15 mouse cellular contexts compared by ENCODE assay signal in genomic region chr12:27311316-27311832, GRCm38 (mm10). TPM values are rescaled to one million over a fixed set of nuclear protein-coding genes. Genes with fewer than 3 reads are reported as not detected.
DNase-seq lines count a peak whose midpoint lies in the region; ATAC-seq and TF ChIP-seq lines count a peak whose summit lies in the region.
"Had no signal": no experiment of that assay in that cellular context is flagged by ENCODE, and none has a peak within 500 bp of the region (broad histone marks: within the 10 kb centered on the region; RNA-seq: fewer than 3 reads in every experiment).

No protein-coding gene starts in this region.

- H3K9me3 ChIP-seq in heart, embryonic 12.5 days (replicated peaks): no peaks in the 10 kb centered on the region
- no peaks in the 10 kb centered on the region for H3K9me3 ChIP-seq in lung, embryonic 15.5 days
- H3K9me3 ChIP-seq in limb, embryonic 10.5 days (replicated peaks): no peaks in the 10 kb centered on the region
- H3K9me3 ChIP-seq: neural tube, embryonic 13.5 days had no signal

- H3K4me3 ChIP-seq in heart, embryonic 12.5 days: no peak overlapping the region
- H3K4me3 ChIP-seq in lung, embryonic 15.5 days: no peak overlapping the region
- no peak overlapping the region for H3K4me3 ChIP-seq in limb, embryonic 10.5 days
- H3K4me3 ChIP-seq: neural tube, embryonic 13.5 days had no signal

- no peaks in the 10 kb centered on the region for H3K36me3 ChIP-seq in heart, embryonic 12.5 days
- H3K36me3 ChIP-seq in lung, embryonic 15.5 days: no peaks in the 10 kb centered on the region
- H3K36me3 ChIP-seq in limb, embryonic 10.5 days: no peaks in the 10 kb centered on the region
- H3K36me3 ChIP-seq: neural tube, embryonic 13.5 days had no signal

- H3K27me3 ChIP-seq in heart, embryonic 12.5 days (replicated peaks): peaks cover 16% of the 10 kb centered on the region
- H3K27me3 ChIP-seq in lung, embryonic 15.5 days: no peaks in the 10 kb centered on the region
- H3K27me3 ChIP-seq in limb, embryonic 10.5 days (ENCODE audit: low read depth, poor library complexity, severe bottlenecking): no peaks in the 10 kb centered on the region
- H3K27me3 ChIP-seq: neural tube, embryonic 13.5 days had no signal

- peak overlapping the region; percentile 49; the same call in 1 of the 2 replicates for H3K4me2 ChIP-seq in heart, embryonic 12.5 days
- peak overlapping the region; percentile 9; the same call in 1 of the 2 replicates for H3K4me2 ChIP-seq in lung, embryonic 15.5 days
- H3K4me2 ChIP-seq: liver, embryonic 11.5 days; neural tube, embryonic 13.5 days had no signal

- peaks cover 27% of the 10 kb centered on the region for H3K4me1 ChIP-seq in heart, embryonic 12.5 days (replicated peaks)
- peaks cover 24% of the 10 kb centered on the region for H3K4me1 ChIP-seq in lung, embryonic 15.5 days
- H3K4me1 ChIP-seq in limb, embryonic 10.5 days: peaks cover 37% of the 10 kb centered on the region

- no peak for DNase-seq in heart, adult 18-20 months
- no peak for DNase-seq in lung, postnatal 14 days
- DNase-seq in brain, embryonic 14.5 days (ENCODE audit: low read depth): peak; percentile 31
- no peak for DNase-seq in limb, embryonic 10.5 days (ENCODE audit: low spot score)
- no peak for DNase-seq in Muller cell, postnatal 12 days (ENCODE audit: inconsistent ontology term)
- no peak for DNase-seq in natural killer cell, adult 2 months (ENCODE audit: low spot score in 2 of 2)
- DNase-seq: adrenal gland, adult 2 months; cerebellum, adult 2 months; gastrocnemius, postnatal 14 days; right cerebral cortex, postnatal 4 days; thymus, adult 2 months had no signal

- TF ChIP-seq POLR2A in brain, embryonic 14.5 days (IDR thresholded peaks at IDR 0.05; ENCODE audit: borderline replicate concordance, extremely low read depth, insufficient read depth, insufficient read length, poor library complexity, severe bottlenecking): no peak

- no peak overlapping the region; the same call in 1 of the 2 replicates for H3K27ac ChIP-seq in heart, embryonic 12.5 days (ENCODE audit: poor library complexity, severe bottlenecking)
- no peak overlapping the region for H3K27ac ChIP-seq in lung, embryonic 15.5 days
- H3K27ac ChIP-seq in limb, embryonic 10.5 days: peak overlapping the region; percentile 78
- H3K27ac ChIP-seq: neural tube, embryonic 13.5 days had no signal

- no peak for TF ChIP-seq CTCF in brain, embryonic 14.5 days (IDR thresholded peaks at IDR 0.05; ENCODE audit: borderline replicate concordance, extremely low read depth, insufficient read depth, insufficient read length)

- no peak for ATAC-seq in heart, embryonic 12.5 days (ENCODE audit: insufficient number of reproducible peaks, low FRiP score)
- peak; percentile 56 for ATAC-seq in lung, embryonic 15.5 days (ENCODE audit: borderline replicate concordance, extremely low read depth, low FRiP score, low TSS enrichment)

- WGBS in heart, embryonic 12.5 days: 21% methylated on average over 5 of the region's 5 CpGs
- 25% methylated on average over 5 of the region's 5 CpGs for WGBS in lung, embryonic 15.5 days
- 30% methylated on average over 5 of the region's 5 CpGs for WGBS in limb, embryonic 10.5 days

- no peak overlapping the region for H3K9ac ChIP-seq in heart, embryonic 12.5 days
- H3K9ac ChIP-seq in lung, embryonic 15.5 days: no peak overlapping the region
- H3K9ac ChIP-seq: neural tube, embryonic 13.5 days had no signal

RNA-seq across cellular contexts. Expression of gene Sox11, which starts 31.0 kb away (rescaled TPM):
- 25.1 and 27.5 TPM in 2 replicates for polyA plus RNA-seq in heart, embryonic 12.5 days (2016; fragmentation: Nextera tagmentation; extraction: Ambion mirVana)
- total RNA-seq in heart, adult 18-20 months (2021): not detected
- 33.2 and 34.9 TPM in 2 replicates for polyA plus RNA-seq in lung, embryonic 15.5 days (2015; fragmentation: Nextera tagmentation; extraction: Ambion mirVana)
- 238 and 273 TPM in 2 replicates for polyA plus RNA-seq in brain, embryonic 14.5 days (2012; rRNA removed)
- polyA plus RNA-seq in limb, embryonic 10.5 days (2016; fragmentation: Nextera tagmentation; extraction: Ambion mirVana): 201 and 255 TPM in 2 replicates
